Mouse (Mus musculus) cerebellum, postnatal 14 days (tissue): Measurements from ENCODE around the gene Cdkn2aip.

Experiments
- DNase-seq, 2 experiments: peaks; one replicate each; pipeline ENCODE4 v3.0.0; 2021; ENCODE audit warnings: mixed read lengths in 2 of 2

Cdkn2aip gene

DNA sequence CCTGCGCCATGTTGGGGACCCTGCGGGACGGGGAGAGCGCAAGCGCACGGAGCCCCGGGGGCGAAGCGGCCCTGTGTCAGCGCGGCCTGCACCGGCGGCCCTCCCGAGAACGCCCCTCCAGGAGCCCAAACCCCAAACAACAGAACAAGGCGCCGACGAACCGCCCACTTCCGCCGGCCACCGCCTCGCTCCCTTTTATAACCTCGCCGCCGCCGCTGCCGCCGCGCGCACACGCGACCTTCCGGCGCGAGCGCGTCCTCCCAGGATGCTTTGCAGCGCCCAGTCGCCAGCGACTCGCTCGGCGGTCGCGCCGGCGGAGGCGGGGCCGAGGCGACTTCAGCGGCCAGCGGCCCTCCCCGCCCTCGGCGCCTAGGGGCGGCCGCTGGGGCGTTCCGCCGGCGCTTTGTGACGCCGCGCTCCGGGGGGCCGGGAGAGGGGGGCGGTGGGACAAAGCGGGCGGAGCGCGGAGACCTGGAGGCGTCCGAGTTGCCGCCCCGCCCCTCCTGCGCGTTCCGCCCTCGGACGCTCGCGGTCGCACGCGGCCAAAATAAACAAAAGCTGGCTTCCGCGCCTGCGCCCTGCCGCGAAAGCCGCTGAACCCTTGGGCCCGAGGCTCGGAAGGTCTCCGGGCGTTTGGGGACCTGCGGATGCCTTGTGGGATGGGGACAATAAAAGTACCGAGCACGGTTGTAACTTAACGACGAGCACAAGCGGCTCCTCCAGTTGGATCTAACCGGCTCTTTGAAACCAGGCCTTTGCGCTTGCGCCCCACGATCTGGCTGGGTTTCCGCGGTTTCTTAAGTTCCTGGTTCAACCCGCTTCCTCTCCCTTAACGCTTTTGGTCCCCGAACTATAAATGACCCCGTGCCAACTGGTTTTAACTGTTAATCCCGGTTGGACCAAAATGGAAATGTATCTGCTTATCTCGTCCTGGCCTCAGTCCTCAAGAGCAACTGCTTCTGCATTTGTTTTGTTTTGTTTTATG, at the start of gene Cdkn2aip:
Gene Cdkn2aip, minus strand, starts transcription at position 172 of the 985 bp plus-strand sequence.
- DNase-seq = peak; percentile 95 to 97

DNA sequence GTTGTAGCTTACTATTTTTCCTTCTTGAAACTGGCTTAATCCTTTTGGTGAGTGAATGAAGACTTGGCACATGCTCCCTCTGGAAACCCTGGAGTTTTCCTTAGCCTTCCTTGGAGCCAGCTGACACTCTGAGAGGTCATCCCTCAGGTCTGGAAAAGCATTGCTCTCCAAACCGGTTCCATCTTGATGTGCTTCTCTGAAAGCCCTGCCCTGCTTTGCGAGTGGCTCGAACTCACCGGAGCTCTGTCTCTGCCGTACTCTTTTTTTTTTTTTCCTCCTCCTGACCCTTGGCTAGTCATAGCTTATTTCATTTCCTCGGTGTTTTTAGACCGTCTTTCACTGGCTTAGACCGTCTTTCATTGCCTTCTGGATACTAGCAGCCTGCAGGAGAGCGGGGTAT, 49.5 kb upstream of the Cdkn2aip start:
- DNase-seq = peak; percentile 12 to 23

DNA sequence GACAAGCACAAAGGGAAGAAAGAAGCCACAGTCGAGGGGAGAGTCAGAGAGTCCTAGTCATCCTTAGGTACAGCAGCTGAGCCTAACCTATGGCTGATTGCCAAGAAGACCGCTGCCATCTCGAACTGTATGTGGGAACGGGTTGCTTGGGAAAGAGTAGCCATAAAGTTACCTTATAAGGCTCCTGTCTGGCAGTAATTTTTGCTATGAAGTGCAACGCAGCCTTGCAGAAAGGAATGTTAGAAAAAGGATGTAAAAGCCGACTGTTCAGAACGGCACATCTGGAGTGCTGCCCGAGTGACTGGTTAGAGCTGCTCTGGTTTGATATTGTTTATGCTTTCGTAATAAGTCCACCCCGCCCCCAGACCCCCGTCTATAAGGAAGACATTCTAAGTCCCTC, 47.0 kb upstream of the Cdkn2aip start:
- DNase-seq = no peak

DNA sequence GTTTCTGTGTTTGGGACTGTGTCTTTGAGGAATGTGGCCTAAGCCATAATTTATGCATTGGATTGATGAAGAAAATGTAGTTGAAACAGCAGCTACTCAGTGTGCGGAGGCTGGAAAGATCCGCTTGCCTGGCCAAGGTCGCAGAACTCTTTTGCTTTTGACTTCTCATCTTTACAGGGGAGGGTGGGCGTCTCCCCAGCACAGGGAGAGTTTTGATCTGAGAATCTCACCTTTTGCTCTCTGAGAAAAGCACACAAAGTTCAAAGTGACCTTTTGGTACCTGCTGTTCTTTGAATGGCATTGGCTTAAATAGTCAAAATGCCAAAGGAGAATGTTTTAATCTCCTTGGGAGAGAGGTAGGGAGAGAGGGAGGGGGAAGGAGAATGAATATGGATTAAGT, 46.5 kb upstream of the Cdkn2aip start:
- no peak for DNase-seq

DNA sequence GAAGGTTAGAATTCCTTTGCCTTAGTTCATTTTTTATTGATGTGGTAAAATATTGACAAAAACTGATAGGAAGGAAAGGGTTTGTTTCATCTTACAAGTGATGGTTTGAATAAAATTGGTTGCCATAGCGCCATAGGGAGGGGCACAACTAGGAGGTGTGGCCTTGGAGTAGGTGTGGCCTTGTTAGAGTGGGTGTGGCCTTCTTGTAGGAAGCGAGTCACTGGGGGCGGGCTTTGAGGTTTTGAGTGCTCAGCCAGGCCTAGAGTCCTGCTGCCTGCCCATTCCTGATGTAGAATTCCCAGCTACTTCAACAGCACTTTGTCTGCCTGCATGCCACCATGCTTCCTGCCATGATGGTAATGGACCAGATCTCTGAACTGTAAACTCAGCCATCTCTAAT, 39.4 kb upstream of the Cdkn2aip start:
- DNase-seq = no peak

DNA sequence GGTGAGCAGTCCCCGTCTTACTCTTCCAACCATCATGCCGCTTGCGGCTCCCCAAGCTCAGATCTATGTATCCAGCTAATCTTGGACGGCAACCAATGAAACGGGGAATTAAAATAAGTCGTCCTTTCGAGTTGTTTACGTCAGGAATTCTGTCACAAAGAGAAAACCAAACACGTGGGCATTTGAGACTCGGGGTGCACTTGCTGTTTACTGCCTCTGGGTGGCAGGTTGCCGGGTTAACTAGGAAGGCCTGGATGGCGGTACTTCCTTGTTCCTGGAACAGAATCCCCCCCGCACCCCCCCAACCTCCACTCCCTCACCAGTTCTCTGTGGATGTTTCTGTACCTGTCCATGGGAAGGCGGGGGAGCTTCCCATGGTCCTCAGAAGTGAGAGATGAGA, 36.4 kb upstream of the Cdkn2aip start:
- DNase-seq = peak in 1 of 2 experiments; percentile 20

DNA sequence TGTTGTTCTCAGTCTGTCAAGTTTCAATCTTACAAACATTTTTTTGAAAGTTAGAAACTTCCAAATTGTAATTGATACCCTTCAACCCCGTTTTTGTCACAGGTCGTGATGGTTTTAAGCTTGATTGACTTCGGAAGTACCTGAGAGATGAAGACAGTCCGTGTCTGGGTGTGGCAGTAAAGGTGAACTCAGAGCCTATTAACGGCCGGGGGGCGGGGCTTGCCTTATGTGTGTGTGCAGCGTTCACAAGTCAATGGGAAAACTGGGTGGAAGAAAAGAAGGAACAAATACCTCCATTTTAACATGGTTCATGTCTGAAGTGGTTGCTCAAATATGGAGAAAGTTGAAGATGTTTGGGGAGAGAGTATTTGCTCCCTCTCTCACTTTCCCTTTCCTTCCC, 35.8 kb upstream of the Cdkn2aip start:
- no peak for DNase-seq

DNA sequence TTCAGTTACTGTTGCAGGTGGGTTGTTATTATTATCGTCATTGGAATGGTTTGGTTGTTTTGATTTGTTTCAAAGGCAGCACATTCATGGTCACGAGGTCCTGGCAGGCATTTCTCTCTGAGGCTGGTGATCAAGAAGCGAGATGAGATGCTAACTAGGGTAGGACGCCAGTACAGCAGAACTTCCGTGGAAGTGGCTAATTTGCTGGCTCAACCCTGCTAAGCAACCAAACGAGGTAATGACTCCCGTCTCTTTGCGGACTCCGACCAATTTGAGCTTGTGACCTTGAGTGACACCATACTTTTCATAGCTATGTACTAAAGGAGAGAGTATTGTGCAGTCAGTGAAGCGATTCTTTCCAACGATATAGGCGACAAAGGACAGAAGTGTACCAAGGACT, 32.6 kb upstream of the Cdkn2aip start:
- DNase-seq = no peak

DNA sequence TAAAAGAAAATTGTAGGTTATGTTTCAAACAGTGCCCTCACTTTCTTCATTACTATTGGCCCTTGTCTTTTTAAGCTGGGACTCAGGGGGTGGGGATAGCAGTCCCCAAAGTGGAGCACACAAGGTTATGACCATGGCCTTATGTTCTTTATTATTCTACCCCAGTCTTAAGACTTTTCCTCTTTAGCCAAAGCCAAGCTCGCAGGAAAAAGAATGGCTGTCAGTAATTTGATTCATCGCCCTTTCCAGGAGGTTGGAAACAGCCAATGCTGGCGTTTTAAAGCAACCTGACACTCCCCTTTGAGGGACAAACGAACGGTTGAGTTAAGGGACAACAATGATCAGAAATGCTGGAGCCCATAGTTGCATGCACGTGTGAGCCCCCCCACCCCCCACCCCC, 32.1 kb upstream of the Cdkn2aip start:
- DNase-seq = no peak

DNA sequence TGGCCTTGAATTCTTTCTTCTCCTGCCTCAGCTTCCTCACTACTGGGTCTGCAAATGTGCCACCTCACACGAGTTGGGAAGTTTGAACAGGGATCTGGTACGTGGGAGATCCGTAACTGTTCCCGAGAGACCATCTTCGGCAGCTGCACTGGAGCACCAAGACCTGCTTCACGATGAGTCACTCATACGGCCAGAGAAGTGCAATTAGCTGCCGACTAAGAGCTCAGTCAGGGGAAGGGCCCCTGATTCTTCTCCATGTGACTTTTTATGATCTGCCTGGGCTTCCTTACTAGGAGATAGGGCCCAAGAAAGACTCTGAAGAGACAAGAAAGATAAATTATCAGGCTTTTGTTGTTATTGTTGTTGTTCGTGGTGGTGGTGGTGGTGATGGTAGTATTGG, 31.1 kb upstream of the Cdkn2aip start:
- no peak for DNase-seq

DNA sequence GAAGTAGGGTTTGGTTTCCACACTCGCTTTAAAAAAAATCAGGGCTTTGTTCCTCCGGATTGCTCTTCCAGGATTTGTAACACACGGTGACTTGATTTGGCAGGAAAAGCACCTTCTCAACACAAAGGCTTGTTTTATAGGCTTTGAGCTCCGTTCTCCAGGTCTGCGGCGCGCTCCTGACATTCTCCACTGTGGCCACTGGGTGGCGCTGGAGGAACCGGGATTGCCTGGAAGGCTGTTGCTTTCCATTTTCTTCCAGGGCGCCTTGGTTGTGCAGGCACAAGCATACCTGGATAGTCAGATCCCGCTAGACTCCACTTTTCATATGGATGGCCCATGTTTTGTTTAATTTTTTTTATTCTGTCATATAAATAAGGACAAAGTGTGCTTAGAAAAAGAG, 29.7 kb upstream of the Cdkn2aip start:
- DNase-seq = peak; percentile 95

DNA sequence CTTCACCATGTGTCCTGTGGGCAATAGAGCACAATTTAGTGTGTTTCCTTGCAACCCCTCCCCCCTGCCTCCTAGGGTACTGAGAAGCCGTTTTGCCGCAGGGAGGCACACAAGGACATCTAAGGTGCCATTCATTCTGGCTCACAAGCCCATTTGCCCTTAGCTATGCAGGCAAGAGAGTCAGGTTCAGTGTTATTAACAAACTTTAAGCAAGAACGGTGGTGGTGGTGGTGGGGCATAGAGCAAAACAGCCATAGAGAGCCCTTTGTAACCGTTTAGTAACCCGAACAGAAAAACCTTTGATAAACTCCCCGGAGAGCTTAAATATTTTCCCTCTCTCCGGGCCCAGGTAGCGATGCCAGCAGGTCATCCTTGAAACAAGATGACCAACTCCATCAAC, 29.3 kb upstream of the Cdkn2aip start:
- no peak for DNase-seq

DNA sequence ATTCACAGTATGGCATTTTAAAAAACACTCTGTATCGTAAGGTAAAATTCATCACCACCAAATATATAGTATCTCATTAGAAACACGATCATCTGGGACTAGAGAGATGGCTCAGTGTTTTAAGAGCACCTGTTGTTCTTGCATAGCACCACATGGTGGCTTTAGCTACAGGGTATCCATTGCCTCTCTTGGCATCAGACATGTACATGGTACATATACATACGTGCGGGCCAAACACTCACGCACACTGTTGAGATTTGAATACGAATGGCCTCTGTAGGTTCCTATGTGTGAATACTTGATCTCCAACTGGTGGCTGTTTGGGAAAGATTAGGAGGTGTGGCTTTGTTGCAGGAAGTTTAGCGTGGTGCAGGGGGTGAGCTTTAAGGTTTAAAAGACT, 28.6 kb upstream of the Cdkn2aip start:
- DNase-seq = no peak

DNA sequence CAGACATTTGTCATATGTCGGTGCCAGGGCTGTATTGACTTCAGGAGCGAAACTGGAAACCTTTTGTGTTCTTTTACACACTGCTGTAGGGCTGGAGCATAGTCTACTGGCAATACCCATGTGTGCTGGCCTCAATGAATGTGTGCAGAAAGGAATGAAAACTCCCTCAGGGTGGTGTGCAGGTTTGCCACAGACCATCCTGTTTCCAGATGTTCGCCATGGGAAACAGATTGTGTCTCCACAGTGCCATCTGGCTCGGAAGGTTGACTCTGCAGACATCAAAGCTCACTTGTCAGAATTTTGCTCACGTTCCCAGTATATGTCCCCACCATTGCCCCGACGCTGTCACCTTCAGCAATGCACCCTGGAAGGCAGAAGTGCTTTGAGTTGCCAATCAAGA, 23.4 kb upstream of the Cdkn2aip start:
- DNase-seq = peak; percentile 49 to 59

DNA sequence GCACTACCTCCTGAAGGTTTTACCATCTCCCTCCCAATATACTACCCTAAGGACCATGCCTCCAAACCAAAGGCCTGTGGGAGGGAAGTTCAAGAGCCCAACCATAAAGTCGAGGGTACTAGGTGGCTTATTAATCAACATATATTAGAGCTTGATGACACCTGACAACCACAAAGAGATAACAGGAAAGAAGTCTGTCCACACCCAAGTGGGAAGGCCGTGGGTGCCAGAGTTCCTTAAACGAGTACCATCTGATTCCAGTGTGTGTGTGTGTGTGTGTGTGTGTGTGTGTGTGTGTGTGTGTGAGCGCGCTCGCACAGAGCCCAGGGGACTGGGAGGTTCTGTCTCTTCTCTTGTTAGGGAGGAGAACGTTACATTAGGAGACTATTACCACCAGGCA, 15.6 kb upstream of the Cdkn2aip start:
- no peak for DNase-seq

DNA sequence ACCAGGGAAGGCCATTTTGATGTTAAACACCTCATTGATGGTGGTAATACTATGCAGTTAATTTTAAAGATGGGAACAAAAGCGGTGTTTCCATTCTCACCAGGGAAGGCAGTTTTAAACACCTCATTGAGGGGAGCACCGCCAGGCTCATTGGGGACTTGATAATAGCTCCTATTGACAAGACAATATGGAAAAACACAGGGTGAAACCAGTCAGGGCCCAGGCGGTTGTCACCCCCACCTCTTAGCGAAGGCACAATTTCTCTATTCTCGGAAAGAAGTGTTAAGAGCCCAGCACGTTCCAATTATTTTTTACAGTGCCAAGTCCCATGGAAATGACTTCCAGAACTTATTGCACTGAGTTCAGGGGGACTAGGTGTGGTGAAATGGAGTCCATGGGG, 13.2 kb upstream of the Cdkn2aip start:
- DNase-seq = no peak

DNA sequence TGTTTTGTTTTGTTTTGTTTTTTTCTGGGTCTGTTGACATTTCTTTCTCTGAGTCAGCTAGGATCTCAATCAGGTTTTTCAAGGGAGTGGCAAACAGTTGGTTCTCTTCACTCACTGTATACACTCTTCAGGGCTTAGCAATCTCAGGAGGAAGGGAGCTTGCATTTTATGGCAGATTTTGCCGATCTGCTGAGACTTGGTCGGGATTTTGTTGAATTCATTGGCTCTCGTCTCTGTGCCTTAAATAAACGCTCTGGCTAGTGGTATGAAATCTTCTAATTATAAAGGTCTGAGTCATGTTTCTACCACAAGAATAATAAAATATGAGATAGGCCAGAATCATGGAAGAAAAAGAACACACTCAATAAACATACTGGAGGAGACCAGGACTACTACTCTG, 7.9 kb upstream of the Cdkn2aip start:
- DNase-seq = no peak

DNA sequence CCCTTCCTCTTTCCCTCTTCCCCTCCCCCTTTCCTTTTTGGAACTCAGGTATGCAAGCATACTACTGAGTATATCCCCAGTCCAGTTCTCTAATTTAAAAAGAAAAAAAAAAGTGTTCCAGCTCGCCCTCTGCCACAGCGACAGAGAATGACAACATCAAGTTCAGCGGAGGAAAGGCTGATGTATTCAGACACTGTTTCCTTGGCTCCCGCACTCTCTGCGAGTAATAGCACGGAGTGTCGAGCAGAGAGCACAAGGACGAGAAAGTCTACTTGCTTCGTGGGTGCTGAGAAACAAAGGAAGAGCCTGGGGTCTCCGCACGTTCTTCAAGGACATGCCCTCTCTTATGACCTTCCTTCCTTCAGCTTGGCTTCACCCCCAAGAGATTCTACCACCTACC, 4.9 kb upstream of the Cdkn2aip start:
- DNase-seq = no peak

DNA sequence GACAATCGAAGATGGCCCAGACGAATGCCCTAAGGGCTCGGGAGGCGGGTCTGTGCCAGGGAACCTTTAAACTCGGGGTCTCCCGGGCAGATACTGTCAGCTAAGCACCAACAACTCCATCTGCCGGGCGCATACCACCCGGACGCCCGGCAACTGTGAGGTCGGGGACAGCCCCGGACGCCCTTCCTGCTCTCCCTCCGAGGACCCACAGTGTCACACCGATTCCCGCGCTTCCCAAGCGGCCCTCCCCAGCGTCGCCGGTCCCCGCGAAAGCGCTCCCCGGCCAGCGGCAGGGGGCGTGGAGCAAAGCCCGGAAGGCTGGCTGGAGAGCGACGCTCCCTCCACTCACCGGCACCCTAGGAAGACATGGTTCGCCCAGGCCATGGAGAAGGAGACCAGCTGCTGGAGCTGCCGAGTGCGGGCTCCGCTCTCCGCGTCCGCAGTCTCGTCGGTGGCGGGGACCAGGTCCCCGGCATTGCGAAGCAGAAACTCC, 515 bp downstream of the Cdkn2aip start:
- DNase-seq = no peak

DNA sequence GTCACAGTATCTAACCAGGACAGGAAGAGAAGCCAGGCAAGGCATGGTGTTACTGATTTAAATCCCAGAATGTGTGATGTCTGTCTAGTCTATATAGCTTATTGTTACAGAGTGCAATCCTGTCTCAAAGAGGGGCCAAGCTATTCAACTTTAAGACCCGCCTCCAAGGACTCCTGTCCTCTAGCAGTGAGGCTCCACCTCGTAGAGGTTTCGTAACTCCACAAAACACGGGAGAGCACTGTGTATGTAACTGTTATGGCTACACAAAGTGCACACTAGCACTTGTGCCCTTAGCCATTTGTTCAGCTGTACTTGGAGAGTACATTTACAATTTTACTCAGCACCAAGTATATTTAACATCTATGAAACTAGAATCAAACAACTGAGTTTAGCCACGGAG, 5.6 kb downstream of the Cdkn2aip start:
- no peak for DNase-seq

DNA sequence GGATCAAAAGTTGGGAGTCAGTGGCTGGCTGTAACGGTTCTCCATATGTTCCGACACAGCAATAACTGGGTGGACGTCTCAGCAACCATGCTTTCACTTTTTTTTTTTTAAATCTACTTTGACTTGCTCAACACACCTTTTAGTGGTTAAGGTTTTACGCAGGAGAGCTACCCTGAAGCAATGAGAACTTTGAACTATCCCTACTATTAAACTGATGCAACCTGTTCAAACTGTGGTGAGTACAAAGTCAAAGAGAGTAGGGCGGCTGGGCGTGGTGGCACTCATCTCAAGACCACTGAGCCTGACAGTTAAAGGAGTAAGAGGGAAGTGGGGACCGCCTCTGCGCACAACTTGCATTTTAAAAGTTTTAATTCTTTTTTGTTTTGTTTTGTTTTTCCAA, 7.0 kb downstream of the Cdkn2aip start:
- no peak for DNase-seq

DNA sequence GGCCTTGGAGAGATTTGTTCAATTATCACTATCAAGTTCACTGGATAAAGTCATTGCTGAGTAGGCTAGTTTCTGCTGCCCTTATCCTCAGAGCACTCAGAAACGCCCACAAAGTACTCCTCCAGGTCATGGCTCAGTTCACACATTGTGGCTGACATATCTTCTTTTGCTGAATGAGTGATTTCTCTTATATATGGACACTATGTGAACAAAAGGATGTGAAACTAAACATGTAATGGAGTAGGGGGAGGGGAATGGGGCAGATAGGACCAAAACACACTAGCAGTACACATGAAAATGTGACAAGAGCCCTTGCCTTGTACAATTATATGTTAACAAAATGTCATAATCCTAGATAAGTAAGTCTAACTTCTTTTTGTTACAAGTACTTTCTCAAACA, 11.4 kb downstream of the Cdkn2aip start:
- DNase-seq = no peak

DNA sequence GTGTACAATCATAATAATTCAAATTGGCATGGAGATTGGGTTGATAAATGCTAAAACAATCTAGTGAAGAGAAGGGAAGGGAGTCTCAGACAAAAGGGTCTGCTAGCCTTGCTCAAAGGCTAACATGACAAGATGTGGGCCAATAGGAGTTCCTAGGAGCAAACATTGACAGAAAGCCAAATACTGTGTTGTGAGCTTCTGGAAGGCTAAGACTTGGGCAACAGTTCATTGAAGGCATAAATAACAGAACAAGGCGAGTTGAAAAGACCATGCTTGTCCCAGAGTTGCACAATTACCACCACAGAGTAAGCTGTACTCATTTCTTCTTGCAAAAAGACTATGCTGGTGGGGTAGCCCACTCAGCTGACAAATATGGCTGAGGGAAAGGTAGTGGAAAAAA, 16.0 kb downstream of the Cdkn2aip start:
- DNase-seq = no peak

DNA sequence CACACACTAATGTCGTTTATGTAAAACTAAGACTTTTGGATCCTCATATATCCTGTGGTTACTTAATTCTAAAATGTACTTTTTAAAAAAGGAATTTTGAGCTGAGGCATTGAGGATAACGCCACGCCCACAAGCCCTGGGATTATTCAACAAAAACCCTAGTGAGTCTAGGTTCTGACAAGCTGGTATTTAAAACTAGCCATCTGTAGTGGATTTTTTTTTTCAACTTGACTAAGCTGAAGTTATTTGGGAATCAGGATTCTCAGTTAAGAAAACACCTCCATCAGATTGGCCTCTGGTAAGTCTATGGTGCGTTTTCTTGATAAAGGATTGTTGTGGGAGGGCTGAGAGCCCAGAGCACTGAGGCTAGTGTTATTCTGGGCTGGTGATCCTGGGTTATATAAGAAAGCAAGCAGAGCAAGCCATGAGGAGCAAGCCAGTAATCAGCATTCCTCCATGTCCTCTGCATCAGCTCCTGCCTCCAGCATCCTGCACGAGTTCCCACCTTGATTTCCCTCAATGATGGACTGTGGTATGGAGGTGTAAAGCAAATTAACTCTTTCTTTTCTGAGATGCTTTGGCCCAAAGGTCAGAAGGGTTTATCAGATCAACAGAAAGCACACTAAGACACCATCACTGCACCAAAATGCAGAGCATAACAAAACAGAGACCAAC, 18.2 kb downstream of the Cdkn2aip start:
- DNase-seq = no peak
